Mouse (Mus musculus) limb, embryonic 11.5 days (tissue): ENCODE data around the gene 4931406P16Rik. TPM values are rescaled to one million over a fixed set of nuclear protein-coding genes. Genes with fewer than 3 reads are reported as not detected.

ENCODE experiments used
- ATAC-seq: fragments of 200-750 bp; cut with Nextera tagmentation; 2 replicates; pipeline ENCODE4 v1.8.0; 2017; ENCODE audit warnings: low read depth; ENCODE audit not compliant: insufficient number of reproducible peaks, low FRiP score, low TSS enrichment
- DNase-seq: peaks from one replicate; pipeline ENCODE4 v3.0.0-alpha.2; 2015; ENCODE audit warnings: low spot score
- H3K27ac ChIP-seq: fragments of 300-500 bp; sonication (generic); replicated peaks from 2 replicates; pipeline ENCODE4 v1.5.1; 2014; ENCODE audit warnings: low read depth, mild to moderate bottlenecking, low read length
- H3K27me3 ChIP-seq: fragments of 300-500 bp; sonication (generic); 2 replicates; pipeline ENCODE4 v1.6.1; 2014; ENCODE audit warnings: mild to moderate bottlenecking, low read length, mixed read lengths; ENCODE audit not compliant: control insufficient read depth, insufficient read depth
- H3K36me3 ChIP-seq: fragments of 300-500 bp; sonication (generic); 2 replicates; pipeline ENCODE4 v1.6.1; 2014; ENCODE audit warnings: mild to moderate bottlenecking, low read length, moderate library complexity, mixed read lengths; ENCODE audit not compliant: control insufficient read depth, insufficient read depth
- H3K4me1 ChIP-seq: fragments of 300-500 bp; sonication (generic); 2 replicates; pipeline ENCODE4 v1.6.1; 2014; ENCODE audit warnings: low read length, mixed read lengths; ENCODE audit not compliant: control insufficient read depth, insufficient read depth
- H3K4me2 ChIP-seq: fragments of 300-500 bp; sonication (generic); 2 replicates; pipeline ENCODE4 v1.6.1; 2014; ENCODE audit warnings: low read depth, mild to moderate bottlenecking, moderate library complexity; ENCODE audit not compliant: severe bottlenecking
- H3K4me3 ChIP-seq: fragments of 300-500 bp; sonication (generic); 2 replicates; pipeline ENCODE4 v1.5.1; 2014; ENCODE audit warnings: low read depth, low read length
- H3K9ac ChIP-seq: fragments of 300-500 bp; sonication (generic); 2 replicates; pipeline ENCODE4 v1.6.1; 2014; ENCODE audit warnings: mild to moderate bottlenecking, low read length
- H3K9me3 ChIP-seq: fragments of 300-500 bp; sonication (generic); 2 replicates; pipeline ENCODE4 v1.6.1; 2016; ENCODE audit warnings: low read length; ENCODE audit not compliant: control insufficient read depth
- WGBS: fragments of 180-500 bp; shearing (Covaris S2); extraction: QIAGEN DNeasy Blood & Tissue Kit; methylation state at CpG from one replicate; pipeline ENCODE4 v1.1.7; 2014; 5-methylcytosine and 5-hydroxymethylcytosine counted together
- polyA plus RNA-seq: library from polyadenylated mRNA; unstranded; fragments of >200 nt; fragmentation: Nextera tagmentation; extraction: Ambion mirVana; gene quantifications from 2 replicates; pipeline ENCODE4 v1.2.1, GENCODE M21; 2014

4931406P16Rik gene
- polyA plus RNA-seq, 1 experiment from 2014 or later, result 26.7 TPM

GRCm38 (mm10) chr7:34226846-34227245 lies 86.5 kb downstream of the 4931406P16Rik start:
- DNase-seq (no peak), ATAC-seq (no peak)
- Histone ChIP-seq H3K27ac (no peak overlapping the region), H3K4me3 (no peak overlapping the region), H3K9me3 (no peaks in the 10 kb centered on the region), H3K36me3 (peaks cover 32% of the 10 kb centered on the region), H3K4me1 (no peaks in the 10 kb centered on the region), H3K4me2 (no peak overlapping the region), H3K9ac (no peak overlapping the region), H3K27me3 (no peaks in the 10 kb centered on the region)
- WGBS, result 91% methylated on average over 12 of the region's 12 CpGs

GRCm38 (mm10) chr7:34226086-34226485 lies 87.3 kb downstream of the 4931406P16Rik start:
- Histone ChIP-seq H3K4me1 (no peaks in the 10 kb centered on the region), H3K9me3 (no peaks in the 10 kb centered on the region), H3K27ac (no peak overlapping the region), H3K4me2 (no peak overlapping the region), H3K36me3 (peaks cover 37% of the 10 kb centered on the region), H3K27me3 (no peaks in the 10 kb centered on the region), H3K4me3 (no peak overlapping the region), H3K9ac (no peak overlapping the region)
- DNase-seq, result no peak
- ATAC-seq, result no peak
- WGBS, result 93% methylated on average over 8 of the region's 8 CpGs

GRCm38 (mm10) chr7:34224308-34224707 lies 89.0 kb downstream of the 4931406P16Rik start:
- no peak for ATAC-seq
- no peaks in the 10 kb centered on the region for H3K4me1 ChIP-seq
- no peaks in the 10 kb centered on the region for H3K9me3 ChIP-seq
- H3K9ac ChIP-seq, result no peak overlapping the region
- no peak for DNase-seq
- no peak overlapping the region for H3K4me3 ChIP-seq
- no peak overlapping the region for H3K4me2 ChIP-seq
- peaks cover 46% of the 10 kb centered on the region for H3K36me3 ChIP-seq
- no peak overlapping the region for H3K27ac ChIP-seq
- no peaks in the 10 kb centered on the region for H3K27me3 ChIP-seq
- 91% methylated on average over 6 of the region's 6 CpGs for WGBS

GRCm38 (mm10) chr7:34222340-34222739 lies 91.0 kb downstream of the 4931406P16Rik start:
- Histone ChIP-seq H3K36me3 (peaks cover 56% of the 10 kb centered on the region), H3K27ac (no peak overlapping the region), H3K4me2 (no peak overlapping the region), H3K9ac (no peak overlapping the region), H3K27me3 (no peaks in the 10 kb centered on the region), H3K4me3 (no peak overlapping the region), H3K9me3 (no peaks in the 10 kb centered on the region), H3K4me1 (no peaks in the 10 kb centered on the region)
- DNase-seq, result no peak
- 92% methylated on average over 10 of the region's 10 CpGs for WGBS
- no peak for ATAC-seq

GRCm38 (mm10) chr7:34221594-34222250 lies 91.6 kb downstream of the 4931406P16Rik start:
- WGBS, result 90% methylated on average over 9 of the region's 9 CpGs
- no peak overlapping the region for H3K4me3 ChIP-seq
- H3K36me3 ChIP-seq, result peaks cover 54% of the 10 kb centered on the region
- no peaks in the 10 kb centered on the region for H3K4me1 ChIP-seq
- DNase-seq, result no peak
- H3K9me3 ChIP-seq, result no peaks in the 10 kb centered on the region
- no peak overlapping the region for H3K4me2 ChIP-seq
- H3K9ac ChIP-seq, result no peak overlapping the region
- no peak for ATAC-seq
- no peaks in the 10 kb centered on the region for H3K27me3 ChIP-seq
- H3K27ac ChIP-seq, result no peak overlapping the region

GRCm38 (mm10) chr7:34218496-34218895 lies 94.9 kb downstream of the 4931406P16Rik start:
- H3K4me1 ChIP-seq, result no peaks in the 10 kb centered on the region

GRCm38 (mm10) chr7:34216474-34216873 lies 96.9 kb downstream of the 4931406P16Rik start:
- H3K36me3 ChIP-seq, result peaks cover 37% of the 10 kb centered on the region
- no peak for DNase-seq
- WGBS, result 95% methylated on average over 10 of the region's 10 CpGs

More at GRCm38 (mm10) chr7:34218496-34218895, 94.9 kb downstream of the 4931406P16Rik start:
- H3K4me2 ChIP-seq, result no peak overlapping the region
- no peak overlapping the region for H3K4me3 ChIP-seq
- DNase-seq, result no peak
- 85% methylated on average over 1 of the region's 1 CpGs for WGBS
- no peak overlapping the region for H3K9ac ChIP-seq
- H3K9me3 ChIP-seq, result no peaks in the 10 kb centered on the region
- no peaks in the 10 kb centered on the region for H3K27me3 ChIP-seq
- ATAC-seq, result no peak
- no peak overlapping the region for H3K27ac ChIP-seq
- peaks cover 47% of the 10 kb centered on the region for H3K36me3 ChIP-seq

GRCm38 (mm10) chr7:34215481-34215880 lies 97.9 kb downstream of the 4931406P16Rik start:
- H3K27me3 ChIP-seq, result no peaks in the 10 kb centered on the region
- H3K9ac ChIP-seq, result no peak overlapping the region
- WGBS, result 84% methylated on average over 9 of the region's 9 CpGs
- H3K4me3 ChIP-seq, result no peak overlapping the region
- no peak for DNase-seq
- H3K36me3 ChIP-seq, result peaks cover 32% of the 10 kb centered on the region
- no peaks in the 10 kb centered on the region for H3K9me3 ChIP-seq
- no peak overlapping the region for H3K4me2 ChIP-seq
- ATAC-seq, result no peak
- H3K27ac ChIP-seq, result no peak overlapping the region
- H3K4me1 ChIP-seq, result no peaks in the 10 kb centered on the region

More at GRCm38 (mm10) chr7:34216474-34216873, 96.9 kb downstream of the 4931406P16Rik start:
- no peak overlapping the region for H3K4me2 ChIP-seq
- ATAC-seq, result no peak
- no peaks in the 10 kb centered on the region for H3K9me3 ChIP-seq
- H3K27ac ChIP-seq, result no peak overlapping the region
- no peak overlapping the region for H3K4me3 ChIP-seq
- H3K4me1 ChIP-seq, result no peaks in the 10 kb centered on the region
- no peaks in the 10 kb centered on the region for H3K27me3 ChIP-seq
- H3K9ac ChIP-seq, result no peak overlapping the region

- H3K4me1 ChIP-seq, result no peaks in the 10 kb centered on the region
- WGBS, result 92% methylated on average over 8 of the region's 8 CpGs
- H3K4me2 ChIP-seq, result no peak overlapping the region
- H3K4me3 ChIP-seq, result no peak overlapping the region
- no peaks in the 10 kb centered on the region for H3K27me3 ChIP-seq
- no peak overlapping the region for H3K9ac ChIP-seq
- ATAC-seq (no peak), DNase-seq (no peak)
- no peak overlapping the region for H3K27ac ChIP-seq
- peaks cover 34% of the 10 kb centered on the region for H3K36me3 ChIP-seq
- H3K9me3 ChIP-seq, result no peaks in the 10 kb centered on the region
Observed at GRCm38 (mm10) chr7:34214644-34215043, 98.7 kb downstream of the 4931406P16Rik start.
